Mouse (Mus musculus) limb, embryonic 14.5 days (tissue): ENCODE data around the gene Gm10282. TPM values are rescaled to one million over a fixed set of nuclear protein-coding genes. Genes with fewer than 3 reads are reported as not detected.

Experiments used
- ATAC-seq: fragments of 200-750 bp; cut with Nextera tagmentation; 2 replicates; pipeline ENCODE4 v1.8.0; 2017; ENCODE audit warnings: low read depth, moderate number of reproducible peaks, moderate TSS enrichment; ENCODE audit not compliant: low FRiP score
- DNase-seq: peaks from one replicate; pipeline ENCODE4 v3.0.0-alpha.2; 2015; ENCODE audit warnings: low spot score
- H3K27ac ChIP-seq: fragments of 300-500 bp; sonication (generic); replicated peaks from 2 replicates; pipeline ENCODE4 v1.5.1; 2014; ENCODE audit warnings: low read depth, mild to moderate bottlenecking, low read length, moderate library complexity, mixed read lengths
- H3K27me3 ChIP-seq: fragments of 300-500 bp; sonication (generic); 2 replicates; pipeline ENCODE4 v1.6.1; 2014; ENCODE audit warnings: low read length, mixed read lengths; ENCODE audit not compliant: control insufficient read depth, insufficient read depth
- H3K36me3 ChIP-seq: fragments of 300-500 bp; sonication (generic); 2 replicates; pipeline ENCODE4 v1.6.1; 2014; ENCODE audit warnings: mild to moderate bottlenecking, low read length, moderate library complexity, mixed read lengths; ENCODE audit not compliant: control insufficient read depth, insufficient read depth
- H3K4me1 ChIP-seq: fragments of 300-500 bp; sonication (generic); 2 replicates; pipeline ENCODE4 v1.6.1; 2014; ENCODE audit warnings: antibody characterized with exemption, low read length, mixed read lengths; ENCODE audit not compliant: control insufficient read depth, insufficient read depth
- H3K4me2 ChIP-seq: fragments of 300-500 bp; sonication (generic); replicated peaks from 2 replicates; pipeline ENCODE4 v1.6.1; 2014; ENCODE audit warnings: low read depth, mild to moderate bottlenecking, low read length, moderate library complexity; ENCODE audit not compliant: severe bottlenecking
- H3K4me3 ChIP-seq: fragments of 300-500 bp; sonication (generic); replicated peaks from 2 replicates; pipeline ENCODE4 v1.5.1; 2014; ENCODE audit warnings: low read length
- H3K9ac ChIP-seq: fragments of 300-500 bp; sonication (generic); 2 replicates; pipeline ENCODE4 v1.6.1; 2014; ENCODE audit warnings: mild to moderate bottlenecking, low read depth, low read length, moderate library complexity; ENCODE audit not compliant: severe bottlenecking
- H3K9me3 ChIP-seq: fragments of 300-500 bp; sonication (generic); 2 replicates; pipeline ENCODE4 v1.6.1; 2016; ENCODE audit warnings: low read length; ENCODE audit not compliant: control insufficient read depth
- POLR2A ChIP-seq: fragments of 200-500 bp; IDR thresholded peaks from 2 replicates; pipeline ENCODE4 v1.8.0; 2012; ENCODE audit warnings: inconsistent platforms, mild to moderate bottlenecking, moderate library complexity, borderline replicate concordance; ENCODE audit not compliant: insufficient read depth, insufficient read length; ENCODE audit errors: extremely low read depth
- WGBS: fragments of 180-500 bp; shearing (Covaris S2); extraction: QIAGEN DNeasy Blood & Tissue Kit; methylation state at CpG from one replicate; pipeline ENCODE4 v1.1.7; 2014; 5-methylcytosine and 5-hydroxymethylcytosine counted together
- polyA plus RNA-seq, 2 experiments: library from polyadenylated mRNA; depleted of rRNA in 1 of 2; stranded (reverse) in 1 of 2; unstranded in 1 of 2; fragments of >200 nt; fragmentation: Nextera tagmentation in 1 of 2; extraction: Ambion mirVana in 1 of 2; gene quantifications; 2 replicates each; pipeline versions ENCODE4 v1.2.1 to v1.2.3; 2012 to 2014

The Gm10282 gene
- polyA plus RNA-seq, 2 experiments = 26.2 to 30.0 TPM

GRCm38 (mm10) chr8:72331631-72332030 lies 26.6 kb upstream of the Gm10282 start:
- WGBS = 90% methylated on average over 4 of the region's 4 CpGs
- Histone ChIP-seq H3K4me2 (no peak overlapping the region), H3K27ac (no peak overlapping the region), H3K4me3 (no peak overlapping the region), H3K9ac (no peak overlapping the region), H3K36me3 (peaks cover 14% of the 10 kb centered on the region), H3K27me3 (no peaks in the 10 kb centered on the region), H3K4me1 (no peaks in the 10 kb centered on the region), H3K9me3 (no peaks in the 10 kb centered on the region)
- DNase-seq = no peak
- ATAC-seq = no peak
- TF ChIP-seq POLR2A = no peak

DNA sequence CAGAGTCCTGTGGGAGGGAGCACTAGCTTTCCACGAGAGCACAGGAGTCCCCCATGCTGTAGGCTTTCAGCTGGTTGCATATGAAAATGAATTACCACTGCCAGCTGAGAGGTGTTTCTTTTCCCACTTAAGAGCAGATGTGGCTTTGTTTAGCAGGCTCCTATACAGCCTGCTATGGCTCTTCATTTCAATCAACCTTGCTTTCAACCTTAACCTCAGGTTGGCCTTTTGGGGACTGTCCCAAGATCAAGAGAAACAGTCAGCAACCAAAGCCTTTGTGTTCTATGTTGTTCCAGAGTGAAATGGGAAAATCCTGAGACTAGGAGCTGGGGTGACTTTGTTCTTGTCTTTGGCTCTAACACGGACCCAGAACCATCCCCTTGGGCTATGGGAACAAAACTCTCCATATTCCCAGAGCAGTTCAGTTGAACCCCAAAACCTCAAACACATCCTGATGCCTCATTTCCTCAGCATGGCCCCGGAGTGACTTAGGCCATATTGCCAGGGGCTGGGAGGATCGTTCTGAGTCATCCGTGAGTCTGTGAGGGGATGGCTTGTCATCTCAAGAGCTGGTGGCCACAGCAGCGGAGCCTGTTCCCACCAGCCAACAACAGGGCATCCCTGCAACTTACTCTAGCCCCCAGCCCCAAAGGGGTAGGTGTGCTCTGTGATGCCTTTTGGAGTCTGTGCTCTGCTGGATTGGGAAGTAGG lies 25.9 kb upstream of the Gm10282 start:
- Histone ChIP-seq H3K27ac (no peak overlapping the region), H3K9me3 (no peaks in the 10 kb centered on the region), H3K27me3 (no peaks in the 10 kb centered on the region), H3K4me1 (no peaks in the 10 kb centered on the region), H3K4me3 (no peak overlapping the region), H3K9ac (no peak overlapping the region), H3K36me3 (peaks cover 10% of the 10 kb centered on the region), H3K4me2 (no peak overlapping the region)
- TF ChIP-seq POLR2A = no peak
- DNase-seq (no peak), ATAC-seq (no peak)
- 78% methylated on average over 6 of the region's 6 CpGs for WGBS

DNA sequence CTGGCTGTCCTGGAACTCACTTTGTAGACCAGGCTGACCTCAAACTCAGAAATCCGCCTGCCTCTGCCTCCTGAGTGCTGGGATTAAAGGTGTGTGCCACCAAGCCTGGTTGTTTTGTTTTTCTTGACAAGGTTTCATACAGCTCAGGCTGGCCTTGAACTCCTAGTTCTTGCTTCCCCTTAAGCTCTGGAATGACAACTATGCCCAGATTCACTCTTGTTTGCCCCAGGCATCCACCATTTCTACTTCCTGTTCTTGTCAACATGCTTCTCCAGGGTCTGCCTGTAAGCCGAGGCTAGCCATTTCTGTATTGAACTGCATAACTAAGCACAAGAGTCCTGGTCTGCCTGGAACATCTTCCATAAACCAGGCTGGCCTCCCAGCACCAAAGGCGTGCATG lies 24.1 kb upstream of the Gm10282 start:
- H3K36me3 ChIP-seq = no peaks in the 10 kb centered on the region
- no peak for TF ChIP-seq POLR2A
- no peaks in the 10 kb centered on the region for H3K9me3 ChIP-seq
- H3K4me1 ChIP-seq = no peaks in the 10 kb centered on the region
- 86% methylated on average over 3 of the region's 3 CpGs for WGBS
- no peak overlapping the region for H3K4me2 ChIP-seq
- H3K27ac ChIP-seq = no peak overlapping the region
- H3K9ac ChIP-seq = no peak overlapping the region
- ATAC-seq (no peak), DNase-seq (no peak)
- H3K27me3 ChIP-seq = no peaks in the 10 kb centered on the region
- no peak overlapping the region for H3K4me3 ChIP-seq

DNA sequence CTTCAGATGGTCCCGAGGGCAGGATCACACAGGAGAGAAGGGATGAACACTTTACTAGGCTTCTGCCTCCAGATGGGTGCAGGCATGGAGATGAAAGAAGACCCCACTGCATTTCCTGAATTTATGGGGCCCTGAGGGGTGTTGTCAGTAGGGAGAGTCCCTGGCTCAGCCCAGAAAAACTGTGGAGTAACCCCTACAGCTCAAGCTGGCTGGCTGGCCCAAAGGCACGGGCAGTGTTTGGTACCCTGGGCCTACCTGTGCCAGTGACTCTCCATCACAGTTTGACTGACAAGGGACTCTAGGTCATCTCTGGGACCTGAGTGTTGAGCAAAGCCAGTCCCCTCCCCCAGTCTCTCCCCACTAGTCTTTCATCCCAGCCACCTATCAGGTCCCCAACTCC lies 19.6 kb upstream of the Gm10282 start:
- H3K4me3 ChIP-seq = no peak overlapping the region
- WGBS = 71% methylated on average over 2 of the region's 2 CpGs
- H3K4me1 ChIP-seq = peaks cover 5% of the 10 kb centered on the region; the same call in 1 of the 2 replicates
- no peak for TF ChIP-seq POLR2A
- H3K27ac ChIP-seq = no peak overlapping the region
- H3K9ac ChIP-seq = no peak overlapping the region
- H3K27me3 ChIP-seq = peaks cover 20% of the 10 kb centered on the region
- H3K9me3 ChIP-seq = no peaks in the 10 kb centered on the region; the same call in 1 of the 2 replicates
- H3K36me3 ChIP-seq = peaks cover 13% of the 10 kb centered on the region
- DNase-seq (no peak), ATAC-seq (no peak)
- H3K4me2 ChIP-seq = no peak overlapping the region

GRCm38 (mm10) chr8:72324036-72324706 lies 19.1 kb upstream of the Gm10282 start:
- Histone ChIP-seq H3K27me3 (peaks cover 25% of the 10 kb centered on the region), H3K9ac (no peak overlapping the region), H3K4me2 (no peak overlapping the region), H3K36me3 (peaks cover 13% of the 10 kb centered on the region), H3K4me1 (peaks cover 9% of the 10 kb centered on the region; the same call in 1 of the 2 replicates), H3K27ac (no peak overlapping the region), H3K9me3 (no peaks in the 10 kb centered on the region; the same call in 1 of the 2 replicates), H3K4me3 (no peak overlapping the region)
- TF ChIP-seq POLR2A = no peak
- DNase-seq (no peak), ATAC-seq (no peak)
- 81% methylated on average over 10 of the region's 10 CpGs for WGBS
